Mouse (Mus musculus) urinary bladder, postnatal 14 days (tissue): ENCODE measurements around the gene Socs4.

Source experiments
- DNase-seq: peaks from one replicate; pipeline ENCODE4 v3.0.0; 2021; ENCODE audit warnings: low spot score

The Socs4 gene

DNA sequence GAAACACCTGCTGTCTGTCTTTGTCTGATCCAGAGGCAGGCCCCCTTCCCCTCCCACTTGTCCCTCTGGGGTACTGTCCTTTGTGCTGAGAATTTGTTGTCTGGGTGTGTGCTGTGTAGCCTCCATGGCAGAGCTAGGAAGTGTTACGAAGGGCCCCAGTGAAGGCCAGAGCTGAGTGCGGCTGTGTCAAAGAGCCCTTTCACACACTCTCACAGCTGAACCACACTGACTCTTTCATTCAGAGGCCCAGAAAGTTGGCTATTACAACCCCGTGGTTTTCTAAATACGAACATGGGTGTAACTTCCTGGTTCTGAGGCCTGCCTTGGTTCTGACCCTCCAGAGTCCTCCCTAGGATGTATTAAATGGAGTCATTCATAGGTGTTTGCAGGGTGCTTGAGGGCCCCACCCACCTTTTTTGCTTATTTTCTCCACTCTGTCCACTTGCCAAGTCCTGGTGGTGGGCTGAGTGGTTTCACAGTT, 65.1 kb downstream of the Socs4 start:
- DNase-seq = no peak
